Mouse (Mus musculus) midbrain, embryonic 16.5 days (tissue): ENCODE data around the gene Arl14. TPM values are rescaled to one million over a fixed set of nuclear protein-coding genes. Genes with fewer than 3 reads are reported as not detected.
"Not testable (repeated sequence)": the region's sequence is repeated elsewhere in the genome, so short reads cannot be mapped to it uniquely, and the experiment has no call there.

Experiments used
- ATAC-seq: fragments of 200-750 bp; cut with Nextera tagmentation; 2 replicates; pipeline ENCODE4 v1.8.0; 2017; ENCODE audit warnings: moderate TSS enrichment
- H3K27ac ChIP-seq: fragments of 300-500 bp; sonication (generic); 2 replicates; pipeline ENCODE4 v1.5.1; 2014; ENCODE audit warnings: mild to moderate bottlenecking, low read length, mixed read lengths
- H3K27me3 ChIP-seq: fragments of 300-500 bp; sonication (generic); 2 replicates; pipeline ENCODE4 v1.6.1; 2014; ENCODE audit warnings: low read depth, low read length, mixed read lengths; ENCODE audit not compliant: control insufficient read depth, insufficient read depth
- H3K36me3 ChIP-seq: fragments of 300-500 bp; sonication (generic); 2 replicates; pipeline ENCODE4 v1.6.1; 2014; ENCODE audit warnings: mild to moderate bottlenecking, low read length, moderate library complexity, mixed read lengths; ENCODE audit not compliant: control insufficient read depth, insufficient read depth
- H3K4me1 ChIP-seq: fragments of 300-500 bp; sonication (generic); 2 replicates; pipeline ENCODE4 v1.6.1; 2014; ENCODE audit warnings: mild to moderate bottlenecking, low read length, mixed read lengths; ENCODE audit not compliant: control insufficient read depth, insufficient read depth
- H3K4me2 ChIP-seq: fragments of 300-500 bp; sonication (generic); 2 replicates; pipeline ENCODE4 v1.6.1; 2014; ENCODE audit warnings: mild to moderate bottlenecking, low read length, mixed read lengths
- H3K4me3 ChIP-seq: fragments of 300-500 bp; sonication (generic); 2 replicates; pipeline ENCODE4 v1.5.1; 2014; ENCODE audit warnings: low read depth, mild to moderate bottlenecking, low read length, moderate library complexity, mixed read lengths
- H3K9ac ChIP-seq: fragments of 300-500 bp; sonication (generic); 2 replicates; pipeline ENCODE4 v1.6.1; 2014; ENCODE audit warnings: low read depth, low read length, mixed read lengths
- H3K9me3 ChIP-seq: fragments of 300-500 bp; sonication (generic); replicated peaks from 2 replicates; pipeline ENCODE4 v1.6.1; 2014; ENCODE audit warnings: mild to moderate bottlenecking, low read length, mixed read lengths; ENCODE audit not compliant: control insufficient read depth, poor library complexity, severe bottlenecking
- WGBS: fragments of 180-500 bp; shearing (Covaris S2); extraction: QIAGEN DNeasy Blood & Tissue Kit; methylation state at CpG from one replicate; pipeline ENCODE4 v1.1.7; 2014; 5-methylcytosine and 5-hydroxymethylcytosine counted together
- polyA plus RNA-seq: library from polyadenylated mRNA; unstranded; fragments of >200 nt; fragmentation: Nextera tagmentation; extraction: Ambion mirVana; gene quantifications from 2 replicates; pipeline ENCODE4 v1.2.1, GENCODE M21; 2015

Arl14 gene
- polyA plus RNA-seq, 1 experiment from 2014 or later, result not detected

DNA sequence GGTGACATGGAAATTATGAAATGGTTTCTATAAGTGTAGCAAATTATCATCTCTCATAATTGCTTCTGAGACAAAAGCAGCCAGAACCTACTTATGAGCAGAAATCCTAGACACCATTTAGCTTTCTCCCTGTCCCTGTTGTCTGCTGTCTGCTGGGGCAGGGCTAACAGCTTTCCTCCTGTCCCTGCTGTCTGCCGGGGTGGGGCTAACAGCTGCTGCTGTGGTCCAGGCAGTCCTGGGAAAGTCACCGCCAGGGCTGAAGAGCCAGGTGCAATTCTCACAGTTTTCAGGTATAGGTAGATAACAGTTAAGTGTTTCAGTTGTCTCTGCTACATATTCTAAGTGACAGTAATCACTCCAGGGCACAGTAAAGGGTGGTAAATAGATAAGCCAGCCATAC, 4.3 kb downstream of the Arl14 start:
- 80% methylated on average over 2 of the region's 2 CpGs for WGBS
- Histone ChIP-seq H3K36me3 (no peaks in the 10 kb centered on the region), H3K9me3 (no peaks in the 10 kb centered on the region), H3K9ac (no peak overlapping the region), H3K27me3 (no peaks in the 10 kb centered on the region), H3K27ac (no peak overlapping the region), H3K4me3 (no peak overlapping the region), H3K4me2 (no peak overlapping the region), H3K4me1 (no peaks in the 10 kb centered on the region)
- ATAC-seq, result no peak

GRCm38 (mm10) chr3:69228002-69228401, 5.8 kb downstream of the Arl14 start:
- ATAC-seq, result no peak
- Histone ChIP-seq H3K4me2 (no peak overlapping the region), H3K27ac (no peak overlapping the region), H3K4me1 (no peaks in the 10 kb centered on the region), H3K36me3 (no peaks in the 10 kb centered on the region), H3K9ac (no peak overlapping the region), H3K9me3 (no peaks in the 10 kb centered on the region), H3K4me3 (no peak overlapping the region), H3K27me3 (no peaks in the 10 kb centered on the region)
- WGBS, result 92% methylated on average over 1 of the region's 1 CpGs

DNA sequence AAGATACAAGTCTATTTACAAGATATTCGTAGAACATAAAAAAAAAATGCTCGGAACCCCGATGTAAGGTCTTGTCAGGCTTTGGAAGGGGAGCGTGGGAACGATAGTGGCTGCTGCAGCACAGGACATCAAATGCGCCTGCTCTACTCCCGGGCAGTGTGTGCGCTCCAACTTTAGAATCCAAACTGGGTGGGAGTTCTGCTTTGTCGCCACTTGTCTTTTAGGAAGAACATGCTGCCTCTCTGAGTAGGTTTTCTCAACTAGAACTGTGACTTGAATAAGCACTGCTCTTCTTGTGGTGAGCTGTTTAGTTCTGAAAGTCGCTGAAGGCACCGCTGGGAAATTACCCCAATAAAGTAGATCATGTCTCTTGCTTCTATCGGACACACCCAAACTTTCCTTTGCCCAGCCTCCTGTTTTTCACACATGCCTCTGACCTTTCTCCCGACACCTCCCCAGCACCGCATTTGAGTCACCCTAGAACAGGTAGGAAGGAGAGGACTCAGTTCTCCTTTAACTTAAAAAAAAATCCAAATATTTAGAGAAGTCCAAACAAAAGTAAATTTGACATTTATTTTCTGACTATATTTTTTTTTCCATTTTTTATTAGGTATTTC, 9.4 kb downstream of the Arl14 start:
- H3K9ac ChIP-seq, result no peak overlapping the region
- no peaks in the 10 kb centered on the region for H3K9me3 ChIP-seq
- H3K36me3 ChIP-seq, result no peaks in the 10 kb centered on the region
- no peak overlapping the region for H3K4me3 ChIP-seq
- no peak overlapping the region for H3K27ac ChIP-seq
- no peak for ATAC-seq
- H3K4me1 ChIP-seq, result no peaks in the 10 kb centered on the region
- 95% methylated on average over 14 of the region's 14 CpGs for WGBS
- no peak overlapping the region for H3K4me2 ChIP-seq
- no peaks in the 10 kb centered on the region for H3K27me3 ChIP-seq

DNA sequence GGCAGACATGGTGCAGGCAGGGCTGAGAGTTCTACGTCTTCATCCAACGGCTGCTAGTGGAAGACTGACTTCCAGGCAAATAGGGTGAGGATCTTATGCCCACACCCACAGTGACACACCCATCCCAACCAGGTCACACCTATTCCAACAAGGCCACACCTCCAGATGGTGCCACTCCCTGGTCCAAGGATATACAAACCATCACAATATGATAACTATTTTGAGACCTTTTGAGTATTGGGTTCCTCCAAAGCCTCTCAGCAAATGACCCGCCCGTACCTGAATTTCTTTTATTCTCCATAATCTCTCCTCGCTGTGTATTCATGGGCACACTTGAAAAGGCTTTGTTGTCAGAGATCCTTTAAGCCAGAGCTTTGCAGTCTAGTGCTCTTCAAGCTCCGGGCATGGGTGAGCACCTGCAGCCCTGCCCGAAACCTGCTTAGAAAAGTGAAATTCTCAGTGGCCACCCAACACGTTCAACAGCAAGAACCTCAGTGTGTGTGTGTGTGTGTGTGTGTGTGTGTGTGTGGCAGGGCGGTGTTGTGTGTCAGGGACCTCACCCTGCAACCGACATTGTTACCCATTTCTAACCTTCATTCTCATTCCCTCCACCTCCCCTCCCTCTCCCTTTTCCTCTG, 11.5 kb downstream of the Arl14 start:
- not testable (repeated sequence) for H3K9ac ChIP-seq, ATAC-seq, H3K4me3 ChIP-seq, H3K36me3 ChIP-seq, H3K27me3 ChIP-seq, H3K27ac ChIP-seq, H3K9me3 ChIP-seq, H3K4me2 ChIP-seq, H3K4me1 ChIP-seq
- WGBS, result 89% methylated on average over 10 of the region's 10 CpGs

DNA sequence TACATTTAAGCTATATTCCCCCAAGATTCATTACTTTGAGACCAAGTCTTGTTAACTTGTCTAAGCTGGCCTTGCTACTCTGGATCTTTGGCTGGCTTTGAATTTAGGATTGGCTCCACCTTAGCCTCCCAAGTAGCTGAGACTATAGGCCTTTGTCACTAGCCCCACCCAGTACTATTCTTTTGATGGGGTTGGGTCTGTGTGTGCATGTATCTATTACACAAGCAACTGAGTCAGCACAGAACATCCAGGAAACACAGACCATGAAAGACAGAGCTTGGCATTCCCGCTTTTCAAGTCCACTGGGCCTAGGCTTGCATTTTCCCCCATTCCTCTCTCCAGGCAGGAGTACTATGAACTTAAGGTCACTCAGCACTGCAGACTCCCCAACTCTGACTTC, 12.3 kb downstream of the Arl14 start:
- Histone ChIP-seq H3K36me3 (no peaks in the 10 kb centered on the region), H3K4me1 (no peaks in the 10 kb centered on the region), H3K9ac (no peak overlapping the region), H3K27me3 (no peaks in the 10 kb centered on the region), H3K4me2 (no peak overlapping the region), H3K9me3 (no peaks in the 10 kb centered on the region), H3K27ac (no peak overlapping the region), H3K4me3 (no peak overlapping the region)
- WGBS, result 85% methylated on average over 1 of the region's 1 CpGs
- no peak for ATAC-seq

- no peaks in the 10 kb centered on the region for H3K4me1 ChIP-seq
- H3K9ac ChIP-seq, result no peak overlapping the region
- H3K9me3 ChIP-seq, result no peaks in the 10 kb centered on the region
- no peaks in the 10 kb centered on the region for H3K27me3 ChIP-seq
- no peak overlapping the region for H3K4me2 ChIP-seq
- 64% methylated on average over 3 of the region's 3 CpGs for WGBS
- no peak for ATAC-seq
- H3K4me3 ChIP-seq, result no peak overlapping the region
- no peak overlapping the region for H3K27ac ChIP-seq
- no peaks in the 10 kb centered on the region for H3K36me3 ChIP-seq
Observed at GRCm38 (mm10) chr3:69235806-69236205, 13.6 kb downstream of the Arl14 start.

DNA sequence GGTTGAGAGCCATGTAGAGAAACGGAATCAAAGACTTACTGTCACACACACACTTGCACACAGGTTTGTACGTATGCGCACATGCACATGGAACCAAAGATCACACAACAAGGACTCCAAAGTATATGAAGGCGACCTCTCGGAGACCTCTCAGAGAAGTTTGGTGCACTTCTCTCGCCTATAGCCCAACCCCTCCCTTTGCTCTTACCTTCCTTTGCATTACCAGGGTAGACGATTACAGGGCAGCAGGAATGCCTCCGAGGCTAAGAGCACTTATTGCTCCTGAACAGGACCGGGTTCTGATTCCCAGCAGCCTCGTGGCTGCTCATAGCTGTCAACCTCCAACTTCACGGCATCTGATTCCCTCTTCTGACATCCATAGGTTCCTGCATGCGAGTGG, 14.3 kb downstream of the Arl14 start:
- no peak overlapping the region for H3K9ac ChIP-seq
- H3K27me3 ChIP-seq, result no peaks in the 10 kb centered on the region
- H3K36me3 ChIP-seq, result no peaks in the 10 kb centered on the region
- H3K4me2 ChIP-seq, result no peak overlapping the region
- H3K4me1 ChIP-seq, result no peaks in the 10 kb centered on the region
- no peak overlapping the region for H3K4me3 ChIP-seq
- H3K27ac ChIP-seq, result no peak overlapping the region
- ATAC-seq, result no peak
- WGBS, result 90% methylated on average over 12 of the region's 12 CpGs
- no peaks in the 10 kb centered on the region for H3K9me3 ChIP-seq

DNA sequence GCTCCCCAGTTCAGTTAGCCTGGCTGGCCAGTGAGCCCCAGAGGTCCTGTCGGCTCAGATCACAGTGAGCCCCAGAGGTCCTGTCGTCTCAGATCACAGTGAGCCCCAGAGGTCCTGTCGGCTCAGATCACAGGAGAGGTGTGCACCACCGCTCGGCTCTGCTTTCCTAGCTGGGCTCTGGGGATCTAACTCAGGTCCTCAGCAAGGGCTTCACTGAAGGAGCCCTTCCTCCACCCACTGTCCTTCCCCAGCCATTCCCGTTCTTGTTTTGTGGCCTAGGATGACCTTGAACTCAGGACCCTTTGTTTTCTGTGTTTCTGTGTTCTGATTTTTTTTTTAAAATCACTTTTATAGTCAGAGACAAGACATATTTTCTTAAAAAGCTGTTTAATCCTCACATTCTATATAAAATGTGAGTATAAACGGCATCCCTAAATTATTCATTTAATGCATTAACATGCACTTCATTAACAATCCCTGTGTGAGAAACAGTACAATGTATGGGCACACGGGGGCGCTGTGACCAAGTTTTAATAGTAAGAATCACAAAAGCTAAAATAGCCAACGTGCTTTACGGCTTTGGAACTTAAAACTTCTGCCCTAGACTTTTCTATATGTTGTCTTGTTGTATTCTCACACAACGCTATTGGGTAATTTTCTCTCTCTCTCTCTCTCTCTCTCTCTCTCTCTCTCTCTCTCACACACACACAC, 16.1 kb downstream of the Arl14 start:
- no peaks in the 10 kb centered on the region for H3K27me3 ChIP-seq
- H3K9me3 ChIP-seq, result no peaks in the 10 kb centered on the region
- no peak overlapping the region for H3K9ac ChIP-seq
- no peaks in the 10 kb centered on the region for H3K4me1 ChIP-seq
- H3K4me3 ChIP-seq, result no peak overlapping the region
- H3K36me3 ChIP-seq, result no peaks in the 10 kb centered on the region
- WGBS, result 49% methylated on average over 12 of the region's 12 CpGs
- H3K27ac ChIP-seq, result no peak overlapping the region
- no peak overlapping the region for H3K4me2 ChIP-seq
- ATAC-seq, result no peak; the same call in 1 of the 2 replicates

DNA sequence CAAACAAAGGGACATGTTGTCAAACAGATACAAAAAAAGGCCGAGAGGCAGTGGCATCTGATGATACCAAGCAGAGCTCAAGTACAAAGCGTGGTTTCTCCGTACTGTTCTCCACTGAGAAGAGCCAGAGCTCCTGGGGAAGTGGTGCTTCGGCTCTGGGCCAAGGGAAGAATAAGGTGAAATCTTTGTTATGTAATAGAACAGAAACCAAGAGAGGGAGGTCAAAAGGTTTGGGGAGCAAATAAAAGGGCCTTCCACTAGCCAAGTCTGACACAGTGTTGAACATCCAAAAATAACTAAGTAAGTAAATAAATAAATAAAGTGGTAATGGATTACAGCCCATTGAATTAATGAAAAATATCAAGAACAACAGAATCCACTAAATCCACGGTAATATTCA, 17.0 kb downstream of the Arl14 start:
- no peak overlapping the region for H3K4me2 ChIP-seq
- no peaks in the 10 kb centered on the region for H3K4me1 ChIP-seq
- H3K4me3 ChIP-seq, result no peak overlapping the region
- ATAC-seq, result no peak
- no peak overlapping the region for H3K27ac ChIP-seq
- H3K27me3 ChIP-seq, result no peaks in the 10 kb centered on the region
- H3K36me3 ChIP-seq, result no peaks in the 10 kb centered on the region
- 71% methylated on average over 5 of the region's 5 CpGs for WGBS
- no peak overlapping the region for H3K9ac ChIP-seq
- no peaks in the 10 kb centered on the region for H3K9me3 ChIP-seq
